Mouse (Mus musculus) cerebellum, adult 9-11 months (tissue): ENCODE measurements around the gene Rpgr.
A peak's percentile ranks its signal among the peaks of the same experiment; 100 is the strongest.

Source experiments
- DNase-seq: peaks from one replicate; pipeline ENCODE4 v3.0.0; 2022

Gene Rpgr

GRCm38 (mm10) chrX:10216410-10216949 lies at the start of gene Rpgr:
Gene Rpgr (minus strand): TSS chrX:10216920.
- peak; percentile 94 for DNase-seq

- DNase-seq, result no peak
Observed at GRCm38 (mm10) chrX:10258260-10258659, 41.5 kb upstream of the Rpgr start.

GRCm38 (mm10) chrX:10257774-10258173 lies 41.1 kb upstream of the Rpgr start:
- no peak for DNase-seq

- DNase-seq, result no peak
Observed at GRCm38 (mm10) chrX:10251852-10252504, 35.3 kb upstream of the Rpgr start, which contains the start of gene Otc. Gene Otc (plus strand): TSS chrX:10252305.

GRCm38 (mm10) chrX:10251357-10251756 lies 34.6 kb upstream of the Rpgr start:
- no peak for DNase-seq

- no peak for DNase-seq
Observed at GRCm38 (mm10) chrX:10243916-10244315, 27.2 kb upstream of the Rpgr start.

GRCm38 (mm10) chrX:10239515-10239914 lies 22.8 kb upstream of the Rpgr start:
- DNase-seq, result no peak

GRCm38 (mm10) chrX:10234617-10235016 lies 17.9 kb upstream of the Rpgr start:
- DNase-seq, result no peak

- DNase-seq, result no peak
Observed at GRCm38 (mm10) chrX:10233051-10233450, 16.3 kb upstream of the Rpgr start.

GRCm38 (mm10) chrX:10219281-10219680 lies 2.6 kb upstream of the Rpgr start:
- peak; percentile 50 for DNase-seq

GRCm38 (mm10) chrX:10215972-10216371 lies 748 bp downstream of the Rpgr start:
- DNase-seq, result peak; percentile 55

GRCm38 (mm10) chrX:10205937-10206336 lies 10.8 kb downstream of the Rpgr start:
- no peak for DNase-seq

GRCm38 (mm10) chrX:10201289-10201688 lies 15.4 kb downstream of the Rpgr start:
- DNase-seq, result no peak

- no peak for DNase-seq
Observed at GRCm38 (mm10) chrX:10152390-10152789, 64.3 kb downstream of the Rpgr start.

- DNase-seq, result no peak
Observed at GRCm38 (mm10) chrX:10117065-10117719, 99.5 kb downstream of the Rpgr start, which contains the start of gene Srpx. Gene Srpx (minus strand): TSS chrX:10117709.

- DNase-seq, result no peak
Observed at GRCm38 (mm10) chrX:10115780-10116179, 100.9 kb downstream of the Rpgr start.

GRCm38 (mm10) chrX:10110736-10111135 lies 106.0 kb downstream of the Rpgr start:
- no peak for DNase-seq

- DNase-seq, result no peak
Observed at GRCm38 (mm10) chrX:10108558-10108957, 108.2 kb downstream of the Rpgr start.

GRCm38 (mm10) chrX:10105475-10105874 lies 111.2 kb downstream of the Rpgr start:
- DNase-seq, result no peak

GRCm38 (mm10) chrX:10102739-10103138 lies 114.0 kb downstream of the Rpgr start:
- DNase-seq, result no peak

GRCm38 (mm10) chrX:10095797-10096196 lies 120.9 kb downstream of the Rpgr start:
- DNase-seq, result no peak

- DNase-seq, result no peak
Observed at GRCm38 (mm10) chrX:10080385-10080784, 136.3 kb downstream of the Rpgr start.

- DNase-seq, result no peak
Observed at GRCm38 (mm10) chrX:10079981-10080380, 136.7 kb downstream of the Rpgr start.

GRCm38 (mm10) chrX:10073966-10074365 lies 142.8 kb downstream of the Rpgr start:
- no peak for DNase-seq
